Mouse (Mus musculus): ENCODE measurements around the gene Sdccag8. TPM values are rescaled to one million over a fixed set of nuclear protein-coding genes. Genes with fewer than 3 reads are reported as not detected.

Gene Sdccag8
- total and polyA plus RNA-seq, 2 experiments from 2014 or later, result 5.9 to 8.1 TPM

GRCm38 (mm10) chr1:176870501-176870900, 56.0 kb downstream of the Sdccag8 start:
- no peak overlapping the region for H3K9ac ChIP-seq (replicated peaks; ENCODE audit: low read depth, low read length)
- no peak overlapping the region for H3K4me2 ChIP-seq (ENCODE audit: low read depth, low read length)
- H3K9me3 ChIP-seq (replicated peaks; ENCODE audit: control insufficient read depth, low read length), result no peaks in the 10 kb centered on the region
- ATAC-seq (ENCODE audit: insufficient read depth, low read depth), result no peak
- DNase-seq (ENCODE audit: low spot score), result no peak
- H3K27ac ChIP-seq (ENCODE audit: low read depth), result no peak overlapping the region
- no peaks in the 10 kb centered on the region for H3K4me1 ChIP-seq (ENCODE audit: control insufficient read depth, insufficient read depth)
- H3K36me3 ChIP-seq (replicated peaks; ENCODE audit: control insufficient read depth, insufficient read depth, low read length), result no peaks in the 10 kb centered on the region
- no peak overlapping the region for H3K4me3 ChIP-seq (ENCODE audit: low read depth, low read length)
- TF ChIP-seq EP300 (IDR thresholded peaks at IDR 0.05; ENCODE audit: low read depth) (no peak), CTCF (IDR thresholded peaks at IDR 0.05; ENCODE audit: low read depth) (no peak)
- 89% methylated on average over 11 of the region's 11 CpGs for WGBS
- no peaks in the 10 kb centered on the region for H3K27me3 ChIP-seq (ENCODE audit: control insufficient read depth, insufficient read depth, low read length)

- WGBS, result 27% methylated on average over 3 of the region's 3 CpGs
- DNase-seq (ENCODE audit: low spot score) (no peak), ATAC-seq (ENCODE audit: insufficient read depth, low read depth) (no peak)
- TF ChIP-seq CTCF (IDR thresholded peaks at IDR 0.05; ENCODE audit: low read depth) (no peak), EP300 (IDR thresholded peaks at IDR 0.05; ENCODE audit: low read depth) (no peak)
- H3K4me3 ChIP-seq (ENCODE audit: low read depth, low read length), result no peak overlapping the region
- no peaks in the 10 kb centered on the region for H3K4me1 ChIP-seq (ENCODE audit: control insufficient read depth, insufficient read depth)
- no peak overlapping the region for H3K27ac ChIP-seq (ENCODE audit: low read depth)
- H3K27me3 ChIP-seq (ENCODE audit: control insufficient read depth, insufficient read depth, low read length), result no peaks in the 10 kb centered on the region
- H3K4me2 ChIP-seq (ENCODE audit: low read depth, low read length), result no peak overlapping the region
- H3K9ac ChIP-seq (replicated peaks; ENCODE audit: low read depth, low read length), result no peak overlapping the region
- no peaks in the 10 kb centered on the region for H3K36me3 ChIP-seq (replicated peaks; ENCODE audit: control insufficient read depth, insufficient read depth, low read length)
- no peaks in the 10 kb centered on the region for H3K9me3 ChIP-seq (replicated peaks; ENCODE audit: control insufficient read depth, low read length)
These were observed 57.5 kb downstream of the Sdccag8 start for GRCm38 (mm10) chr1:176871975-176872374.

GRCm38 (mm10) chr1:176873463-176873862, 59.0 kb downstream of the Sdccag8 start:
- ATAC-seq (ENCODE audit: insufficient read depth, low read depth) (no peak), DNase-seq (ENCODE audit: low spot score) (no peak)
- Histone ChIP-seq H3K4me1 (ENCODE audit: control insufficient read depth, insufficient read depth) (no peaks in the 10 kb centered on the region), H3K9ac (replicated peaks; ENCODE audit: low read depth, low read length) (no peak overlapping the region), H3K36me3 (replicated peaks; ENCODE audit: control insufficient read depth, insufficient read depth, low read length) (no peaks in the 10 kb centered on the region), H3K4me3 (ENCODE audit: low read depth, low read length) (no peak overlapping the region), H3K27me3 (ENCODE audit: control insufficient read depth, insufficient read depth, low read length) (no peaks in the 10 kb centered on the region), H3K9me3 (replicated peaks; ENCODE audit: control insufficient read depth, low read length) (no peaks in the 10 kb centered on the region), H3K4me2 (ENCODE audit: low read depth, low read length) (no peak overlapping the region), H3K27ac (ENCODE audit: low read depth) (no peak overlapping the region)
- TF ChIP-seq CTCF (IDR thresholded peaks at IDR 0.05; ENCODE audit: low read depth) (no peak), EP300 (IDR thresholded peaks at IDR 0.05; ENCODE audit: low read depth) (no peak)
- WGBS, result 77% methylated on average over 9 of the region's 9 CpGs

GRCm38 (mm10) chr1:176874155-176874554, 59.7 kb downstream of the Sdccag8 start:
- H3K27ac ChIP-seq (ENCODE audit: low read depth), result no peak overlapping the region
- H3K9ac ChIP-seq (replicated peaks; ENCODE audit: low read depth, low read length), result no peak overlapping the region
- no peaks in the 10 kb centered on the region for H3K4me1 ChIP-seq (ENCODE audit: control insufficient read depth, insufficient read depth)
- ATAC-seq (ENCODE audit: insufficient read depth, low read depth), result no peak
- TF ChIP-seq CTCF (IDR thresholded peaks at IDR 0.05; ENCODE audit: low read depth) (no peak), EP300 (IDR thresholded peaks at IDR 0.05; ENCODE audit: low read depth) (no peak)
- H3K27me3 ChIP-seq (ENCODE audit: control insufficient read depth, insufficient read depth, low read length), result no peaks in the 10 kb centered on the region
- H3K36me3 ChIP-seq (replicated peaks; ENCODE audit: control insufficient read depth, insufficient read depth, low read length), result no peaks in the 10 kb centered on the region
- H3K4me2 ChIP-seq (ENCODE audit: low read depth, low read length), result no peak overlapping the region
- no peak for DNase-seq (ENCODE audit: low spot score)
- H3K4me3 ChIP-seq (ENCODE audit: low read depth, low read length), result no peak overlapping the region
- H3K9me3 ChIP-seq (replicated peaks; ENCODE audit: control insufficient read depth, low read length), result no peaks in the 10 kb centered on the region

GRCm38 (mm10) chr1:176877756-176878155, 63.3 kb downstream of the Sdccag8 start:
- ATAC-seq (ENCODE audit: insufficient read depth, low read depth) (no peak), DNase-seq (ENCODE audit: low spot score) (peak; percentile 38)
- no peak overlapping the region for H3K27ac ChIP-seq (ENCODE audit: low read depth)
- no peak overlapping the region for H3K4me3 ChIP-seq (ENCODE audit: low read depth, low read length)
- H3K4me1 ChIP-seq (ENCODE audit: control insufficient read depth, insufficient read depth), result no peaks in the 10 kb centered on the region
- no peaks in the 10 kb centered on the region for H3K9me3 ChIP-seq (replicated peaks; ENCODE audit: control insufficient read depth, low read length)
- peak; percentile 70 for TF ChIP-seq CTCF (IDR thresholded peaks at IDR 0.05; ENCODE audit: low read depth)
- TF ChIP-seq EP300 (IDR thresholded peaks at IDR 0.05; ENCODE audit: low read depth), result no peak
- H3K27me3 ChIP-seq (ENCODE audit: control insufficient read depth, insufficient read depth, low read length), result no peaks in the 10 kb centered on the region
- H3K36me3 ChIP-seq (replicated peaks; ENCODE audit: control insufficient read depth, insufficient read depth, low read length), result no peaks in the 10 kb centered on the region
- no peak overlapping the region for H3K9ac ChIP-seq (replicated peaks; ENCODE audit: low read depth, low read length)
- H3K4me2 ChIP-seq (ENCODE audit: low read depth, low read length), result no peak overlapping the region
- WGBS, result 42% methylated on average over 3 of the region's 3 CpGs

GRCm38 (mm10) chr1:176879005-176879404, 64.5 kb downstream of the Sdccag8 start:
- TF ChIP-seq CTCF (IDR thresholded peaks at IDR 0.05; ENCODE audit: low read depth) (peak; percentile 29; the same call in 1 of the 2 replicates), EP300 (IDR thresholded peaks at IDR 0.05; ENCODE audit: low read depth) (no peak)
- DNase-seq (ENCODE audit: low spot score), result no peak
- 59% methylated on average over 2 of the region's 2 CpGs for WGBS

More at GRCm38 (mm10) chr1:176879005-176879404, 64.5 kb downstream of the Sdccag8 start:
- ATAC-seq (ENCODE audit: insufficient read depth, low read depth), result no peak
- no peaks in the 10 kb centered on the region for H3K36me3 ChIP-seq (replicated peaks; ENCODE audit: control insufficient read depth, insufficient read depth, low read length)
- H3K9me3 ChIP-seq (replicated peaks; ENCODE audit: control insufficient read depth, low read length), result no peaks in the 10 kb centered on the region
- no peak overlapping the region for H3K9ac ChIP-seq (replicated peaks; ENCODE audit: low read depth, low read length)
- no peak overlapping the region for H3K27ac ChIP-seq (ENCODE audit: low read depth)
- no peak overlapping the region for H3K4me2 ChIP-seq (ENCODE audit: low read depth, low read length)
- no peak overlapping the region for H3K4me3 ChIP-seq (ENCODE audit: low read depth, low read length)
- no peaks in the 10 kb centered on the region for H3K27me3 ChIP-seq (ENCODE audit: control insufficient read depth, insufficient read depth, low read length)
- no peaks in the 10 kb centered on the region for H3K4me1 ChIP-seq (ENCODE audit: control insufficient read depth, insufficient read depth)

Data from heart, postnatal 0 days (tissue).